Mouse (Mus musculus) kidney, embryonic 15.5 days (tissue): ENCODE measurements around the gene Abca7. TPM values are rescaled to one million over a fixed set of nuclear protein-coding genes. Genes with fewer than 3 reads are reported as not detected.
A peak's percentile ranks its signal among the peaks of the same experiment; 100 is the strongest.

Source experiments
- ATAC-seq: fragments of 200-750 bp; cut with Nextera tagmentation; replicated peaks from 2 replicates; pipeline ENCODE4 v1.8.0; 2017; ENCODE audit warnings: moderate TSS enrichment; ENCODE audit not compliant: low FRiP score
- H3K27ac ChIP-seq: fragments of 300-500 bp; sonication (generic); 2 replicates; pipeline ENCODE4 v1.5.1; 2015; ENCODE audit warnings: mild to moderate bottlenecking, inconsistent platforms
- H3K27me3 ChIP-seq: fragments of 300-500 bp; sonication (generic); 2 replicates; pipeline ENCODE4 v1.6.1; 2015; ENCODE audit warnings: inconsistent platforms
- H3K36me3 ChIP-seq: fragments of 300-500 bp; sonication (generic); 2 replicates; pipeline ENCODE4 v1.6.1; 2015; ENCODE audit warnings: inconsistent platforms
- H3K4me1 ChIP-seq: fragments of 300-500 bp; sonication (generic); 2 replicates; pipeline ENCODE4 v1.6.1; 2015; ENCODE audit warnings: inconsistent platforms
- H3K4me2 ChIP-seq: fragments of 300-500 bp; sonication (generic); 2 replicates; pipeline ENCODE4 v1.6.1; 2015; ENCODE audit warnings: moderate library complexity, mild to moderate bottlenecking, inconsistent platforms
- H3K4me3 ChIP-seq: fragments of 300-500 bp; sonication (generic); replicated peaks from 2 replicates; pipeline ENCODE4 v1.5.1; 2015; ENCODE audit warnings: mild to moderate bottlenecking, inconsistent platforms
- H3K9ac ChIP-seq: fragments of 300-500 bp; sonication (generic); 2 replicates; pipeline ENCODE4 v1.6.1; 2015; ENCODE audit warnings: mild to moderate bottlenecking, inconsistent platforms
- H3K9me3 ChIP-seq: fragments of 300-500 bp; sonication (generic); replicated peaks from 2 replicates; pipeline ENCODE4 v1.6.1; 2016; ENCODE audit warnings: inconsistent platforms
- WGBS: fragments of 180-500 bp; shearing (Covaris S2); methylation state at CpG from one replicate; pipeline ENCODE4 v1.1.7; 2015; ENCODE audit warnings: mixed read lengths; 5-methylcytosine and 5-hydroxymethylcytosine counted together
- polyA plus RNA-seq: library from polyadenylated mRNA; unstranded; fragments of >200 nt; fragmentation: Nextera tagmentation; extraction: Ambion mirVana; gene quantifications from 2 replicates; pipeline ENCODE4 v1.2.1, GENCODE M21; 2015

Gene Abca7
- polyA plus RNA-seq, 1 experiment from 2014 or later = 4.5 TPM

DNA sequence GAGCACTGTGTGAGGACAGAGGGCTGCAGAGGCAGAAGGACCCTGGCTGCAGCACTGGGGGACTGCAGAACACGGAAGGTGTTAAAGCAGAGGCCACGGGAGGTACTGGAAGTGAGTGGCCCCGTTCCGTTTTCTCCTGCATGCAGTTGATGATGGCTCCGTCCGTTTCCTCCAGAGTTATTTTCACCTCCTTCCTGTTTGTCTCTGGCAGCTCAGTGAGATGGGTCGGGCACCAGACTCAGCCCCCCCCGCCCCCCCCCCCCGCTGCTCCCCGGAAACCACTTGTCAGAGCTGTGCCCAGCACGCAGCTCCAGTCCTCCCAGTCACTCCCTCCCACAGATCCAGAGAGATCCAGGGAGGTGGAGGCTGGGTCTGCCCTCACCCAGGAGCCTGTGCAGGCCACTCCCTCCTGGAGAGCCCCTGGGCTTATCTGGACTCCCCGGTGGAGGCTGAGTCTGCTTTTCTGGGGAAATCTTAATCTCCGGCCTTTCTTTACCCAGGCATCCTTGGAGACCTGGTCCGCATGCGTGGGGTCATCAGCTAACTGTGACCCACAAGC is 22.5 kb downstream of the Abca7 start:
- peak overlapping the region; percentile 62 for H3K4me2 ChIP-seq
- WGBS = 4% methylated on average over 15 of the region's 15 CpGs
- peaks cover 31% of the 10 kb centered on the region for H3K4me1 ChIP-seq

DNA sequence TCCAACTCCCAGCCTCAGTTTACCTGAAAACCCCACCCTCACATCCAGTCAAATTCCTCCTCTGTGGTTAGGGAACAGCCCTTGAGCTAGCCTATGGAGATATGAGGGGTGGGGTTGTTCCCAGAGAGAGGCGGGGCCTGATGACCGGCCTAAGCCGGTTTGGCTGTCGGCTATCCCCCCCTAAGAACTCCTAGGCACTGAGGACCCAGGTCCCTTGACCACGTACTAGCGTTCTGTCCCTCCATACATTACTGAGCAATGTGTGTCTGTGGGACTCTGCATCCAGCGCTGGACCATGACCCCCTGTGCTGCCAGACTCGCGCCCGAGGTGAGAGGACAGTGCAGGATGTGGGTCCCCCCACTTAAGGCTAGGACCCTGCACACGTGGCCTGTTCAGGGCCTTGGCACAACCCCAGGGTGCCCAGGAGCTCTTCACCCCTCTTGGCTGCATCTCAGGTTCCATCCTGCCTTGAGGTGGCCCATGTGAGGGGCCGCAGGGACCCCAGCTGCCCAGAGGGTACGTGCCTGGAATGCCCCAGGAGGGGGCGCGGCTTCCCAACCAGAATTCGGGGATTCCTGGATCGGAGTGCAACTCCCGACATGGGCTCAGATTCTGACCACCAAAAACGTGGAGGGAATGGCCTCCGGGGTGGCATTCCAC is 23.3 kb downstream of the Abca7 start:
- peak; percentile 74 for ATAC-seq
- Histone ChIP-seq H3K36me3 (no peaks in the 10 kb centered on the region), H3K9ac (peak overlapping the region; percentile 33; the same call in 1 of the 2 replicates), H3K4me3 (peak overlapping the region; percentile 42), H3K4me1 (peaks cover 24% of the 10 kb centered on the region), H3K9me3 (no peaks in the 10 kb centered on the region), H3K27me3 (peaks cover 19% of the 10 kb centered on the region), H3K4me2 (peak overlapping the region; percentile 62), H3K27ac (peak overlapping the region; percentile 77)
- WGBS = 13% methylated on average over 20 of the region's 20 CpGs

More for the DNA sequence above, 22.5 kb downstream of the Abca7 start:
- H3K9ac ChIP-seq = 0 out of 2 replicates have a peak overlapping the region, but pooled peaks have one; percentile 33
- H3K36me3 ChIP-seq = no peaks in the 10 kb centered on the region
- no peaks in the 10 kb centered on the region for H3K9me3 ChIP-seq
- peaks cover 27% of the 10 kb centered on the region for H3K27me3 ChIP-seq
- H3K27ac ChIP-seq = peak overlapping the region; percentile 77
- H3K4me3 ChIP-seq = peak overlapping the region; percentile 42
- peak; percentile 65 for ATAC-seq

- Histone ChIP-seq H3K4me3 (peak overlapping the region; percentile 42), H3K9ac (peak overlapping the region; percentile 33; the same call in 1 of the 2 replicates), H3K4me1 (peaks cover 23% of the 10 kb centered on the region), H3K27ac (peak overlapping the region; percentile 75), H3K27me3 (peaks cover 13% of the 10 kb centered on the region), H3K4me2 (peak overlapping the region; percentile 62), H3K36me3 (no peaks in the 10 kb centered on the region), H3K9me3 (no peaks in the 10 kb centered on the region)
- WGBS = 38% methylated on average over 11 of the region's 11 CpGs
- ATAC-seq = no peak
These were observed 23.9 kb downstream of the Abca7 start for GRCm38 (mm10) chr10:80020191-80020590.

- WGBS = 82% methylated on average over 18 of the region's 18 CpGs
- Histone ChIP-seq H3K4me2 (peak overlapping the region; percentile 62), H3K9me3 (no peaks in the 10 kb centered on the region), H3K9ac (no peak overlapping the region), H3K36me3 (no peaks in the 10 kb centered on the region), H3K4me3 (peak overlapping the region; percentile 42), H3K27me3 (peaks cover 8% of the 10 kb centered on the region), H3K4me1 (peaks cover 24% of the 10 kb centered on the region), H3K27ac (no peak overlapping the region)
- ATAC-seq = no peak
These were observed 24.5 kb downstream of the Abca7 start for GRCm38 (mm10) chr10:80020603-80021319.

DNA sequence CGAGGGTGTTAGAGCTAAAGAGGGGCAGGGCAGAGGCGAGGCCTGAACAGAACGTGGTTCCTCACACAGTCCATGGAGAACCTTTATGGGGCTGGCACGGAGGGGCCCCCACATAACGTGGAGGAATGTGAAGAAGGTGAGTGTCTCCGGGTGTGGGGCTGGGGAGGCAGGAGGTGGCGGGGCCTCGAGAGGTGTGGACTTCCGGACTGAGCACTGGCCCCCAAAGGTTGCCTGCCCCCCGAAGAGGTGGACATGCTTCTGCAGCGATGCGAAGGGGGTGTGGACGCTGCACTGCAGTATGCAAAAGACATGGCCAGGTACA is 25.0 kb downstream of the Abca7 start:
- WGBS = 89% methylated on average over 13 of the region's 13 CpGs
- ATAC-seq = no peak
- H3K27me3 ChIP-seq = peaks cover 4% of the 10 kb centered on the region; the same call in 1 of the 2 replicates
- H3K9ac ChIP-seq = no peak overlapping the region
- H3K27ac ChIP-seq = no peak overlapping the region
- no peaks in the 10 kb centered on the region for H3K9me3 ChIP-seq
- no peak overlapping the region for H3K4me3 ChIP-seq
- H3K4me1 ChIP-seq = peaks cover 28% of the 10 kb centered on the region
- no peaks in the 10 kb centered on the region for H3K36me3 ChIP-seq
- no peak overlapping the region for H3K4me2 ChIP-seq

GRCm38 (mm10) chr10:80022164-80022563 is 25.9 kb downstream of the Abca7 start:
- H3K4me3 ChIP-seq = no peak overlapping the region
- no peak overlapping the region for H3K4me2 ChIP-seq
- 0 out of 2 replicates have a peak, but pooled peaks cover 4% of the 10 kb centered on the region for H3K36me3 ChIP-seq
- no peak overlapping the region for H3K27ac ChIP-seq
- no peaks in the 10 kb centered on the region for H3K9me3 ChIP-seq
- peaks cover 4% of the 10 kb centered on the region; the same call in 1 of the 2 replicates for H3K27me3 ChIP-seq
- H3K4me1 ChIP-seq = peaks cover 28% of the 10 kb centered on the region
- H3K9ac ChIP-seq = no peak overlapping the region
- ATAC-seq = no peak
- WGBS = 92% methylated on average over 12 of the region's 12 CpGs

- peaks cover 28% of the 10 kb centered on the region for H3K4me1 ChIP-seq
- no peak overlapping the region for H3K4me2 ChIP-seq
- H3K9me3 ChIP-seq = no peaks in the 10 kb centered on the region
- WGBS = 94% methylated on average over 8 of the region's 8 CpGs
- H3K4me3 ChIP-seq = no peak overlapping the region
- H3K9ac ChIP-seq = no peak overlapping the region
- peaks cover 7% of the 10 kb centered on the region; the same call in 1 of the 2 replicates for H3K36me3 ChIP-seq
- H3K27me3 ChIP-seq = peaks cover 1% of the 10 kb centered on the region; the same call in 1 of the 2 replicates
- no peak overlapping the region for H3K27ac ChIP-seq
- no peak for ATAC-seq
These were observed 26.5 kb downstream of the Abca7 start for GRCm38 (mm10) chr10:80022806-80023205.

GRCm38 (mm10) chr10:80023758-80024157 is 27.5 kb downstream of the Abca7 start:
- H3K4me1 ChIP-seq = peaks cover 24% of the 10 kb centered on the region
- no peak overlapping the region for H3K4me3 ChIP-seq
- H3K36me3 ChIP-seq = peaks cover 7% of the 10 kb centered on the region; the same call in 1 of the 2 replicates
- no peak for ATAC-seq
- H3K27me3 ChIP-seq = no peaks in the 10 kb centered on the region
- 75% methylated on average over 5 of the region's 5 CpGs for WGBS
- H3K27ac ChIP-seq = no peak overlapping the region
- no peaks in the 10 kb centered on the region for H3K9me3 ChIP-seq
- no peak overlapping the region for H3K9ac ChIP-seq
- no peak overlapping the region for H3K4me2 ChIP-seq

DNA sequence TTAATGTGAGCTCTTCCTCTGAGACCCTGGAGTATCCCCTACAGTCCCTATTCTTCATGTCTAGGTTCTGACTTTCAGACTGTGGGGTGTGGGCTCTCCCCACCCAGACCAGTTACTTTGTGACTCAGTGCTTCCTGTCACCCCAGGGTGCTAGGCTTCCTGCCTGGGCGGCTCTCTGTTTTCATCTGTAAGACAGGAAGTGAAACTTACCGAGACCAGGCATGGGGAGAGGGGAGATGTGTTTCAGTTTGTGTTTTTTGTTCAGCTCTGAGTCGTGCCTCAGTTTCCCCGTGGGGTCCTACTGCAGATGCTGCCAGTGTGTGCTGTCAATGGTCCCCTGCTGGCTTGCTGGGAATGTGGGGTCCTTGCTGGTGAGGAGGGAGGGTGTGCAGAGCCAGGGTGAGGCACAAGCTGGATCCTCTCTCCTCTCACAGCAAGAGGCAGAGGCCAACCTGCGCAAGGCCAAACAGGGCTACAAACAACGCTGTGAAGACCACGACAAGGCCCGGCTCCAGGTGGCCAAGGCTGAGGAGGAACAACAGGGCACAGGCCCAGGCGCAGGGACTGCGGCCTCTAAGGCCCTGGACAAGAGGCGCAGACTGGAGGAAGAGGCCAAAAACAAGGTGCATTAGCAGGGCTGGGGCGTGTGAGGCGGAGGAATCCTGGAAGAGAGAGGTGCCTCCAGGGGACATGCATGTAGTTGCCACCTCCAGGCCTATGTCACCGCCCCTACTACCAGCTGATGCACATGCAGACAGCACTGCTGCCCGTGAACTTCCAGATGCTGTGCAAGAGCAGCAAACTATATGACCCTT is 28.1 kb downstream of the Abca7 start:
- H3K9ac ChIP-seq = no peak overlapping the region

DNA sequence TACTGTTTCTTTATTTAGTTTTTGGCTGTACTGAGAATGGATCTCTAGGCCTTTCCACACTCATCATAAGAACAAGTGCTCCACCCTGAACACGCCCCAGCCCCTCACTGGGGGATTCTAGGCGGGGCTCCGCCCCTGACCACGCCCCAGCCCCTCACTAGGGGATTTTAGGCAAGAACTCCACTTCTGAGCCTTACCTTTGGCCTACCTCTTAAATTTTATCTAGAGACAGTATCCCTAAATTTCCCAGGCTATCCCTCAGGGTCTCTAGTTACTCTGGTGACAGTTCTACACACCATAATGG is 28.7 kb downstream of the Abca7 start:
- ATAC-seq = no peak
- no peaks in the 10 kb centered on the region for H3K9me3 ChIP-seq
- H3K4me2 ChIP-seq = no peak overlapping the region
- no peak overlapping the region for H3K27ac ChIP-seq
- H3K4me3 ChIP-seq = no peak overlapping the region
- no peaks in the 10 kb centered on the region for H3K27me3 ChIP-seq
- H3K4me1 ChIP-seq = peaks cover 12% of the 10 kb centered on the region
- H3K9ac ChIP-seq = no peak overlapping the region
- 58% methylated on average over 4 of the region's 4 CpGs for WGBS
- H3K36me3 ChIP-seq = peaks cover 7% of the 10 kb centered on the region; the same call in 1 of the 2 replicates

More for the DNA sequence above, 28.1 kb downstream of the Abca7 start:
- H3K9me3 ChIP-seq = no peaks in the 10 kb centered on the region
- WGBS = 79% methylated on average over 15 of the region's 15 CpGs
- no peak for ATAC-seq
- no peak overlapping the region for H3K4me2 ChIP-seq
- no peaks in the 10 kb centered on the region for H3K27me3 ChIP-seq
- no peak overlapping the region for H3K27ac ChIP-seq
- H3K4me3 ChIP-seq = no peak overlapping the region
- H3K4me1 ChIP-seq = peaks cover 17% of the 10 kb centered on the region
- H3K36me3 ChIP-seq = peaks cover 7% of the 10 kb centered on the region; the same call in 1 of the 2 replicates

DNA sequence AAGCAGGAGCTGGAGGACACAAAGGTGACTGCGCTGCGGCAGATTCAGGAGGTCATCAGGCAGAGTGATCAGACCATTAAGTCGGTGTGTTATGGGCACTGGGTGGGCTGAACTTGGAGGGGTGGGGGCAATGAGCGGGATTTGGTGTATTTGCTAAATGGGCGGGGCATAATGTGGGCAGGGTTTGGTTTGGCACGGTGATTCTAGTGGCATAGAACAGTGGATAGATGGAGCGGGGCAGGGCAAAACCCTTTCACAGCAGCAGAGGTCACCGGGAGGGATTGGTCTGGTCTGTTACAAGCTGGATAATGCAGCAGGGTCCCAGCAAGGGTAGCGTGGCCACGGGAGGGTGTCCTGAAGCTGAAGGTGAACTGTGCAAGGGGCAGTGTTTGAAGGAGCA is 29.2 kb downstream of the Abca7 start:
- H3K9me3 ChIP-seq = no peaks in the 10 kb centered on the region
- H3K9ac ChIP-seq = no peak overlapping the region
- no peak overlapping the region for H3K4me2 ChIP-seq
- H3K4me1 ChIP-seq = peaks cover 7% of the 10 kb centered on the region
- WGBS = 73% methylated on average over 10 of the region's 10 CpGs
- no peak overlapping the region for H3K27ac ChIP-seq
- H3K4me3 ChIP-seq = no peak overlapping the region
- no peaks in the 10 kb centered on the region for H3K27me3 ChIP-seq
- no peak for ATAC-seq
- H3K36me3 ChIP-seq = peaks cover 7% of the 10 kb centered on the region; the same call in 1 of the 2 replicates
